Mouse (Mus musculus) testis, postnatal 10 days (tissue): ENCODE data around the gene Pmm1.

ENCODE experiments used
- DNase-seq: peaks from one replicate; pipeline ENCODE4 v3.0.0; 2021; ENCODE audit warnings: low spot score

The Pmm1 gene

DNA sequence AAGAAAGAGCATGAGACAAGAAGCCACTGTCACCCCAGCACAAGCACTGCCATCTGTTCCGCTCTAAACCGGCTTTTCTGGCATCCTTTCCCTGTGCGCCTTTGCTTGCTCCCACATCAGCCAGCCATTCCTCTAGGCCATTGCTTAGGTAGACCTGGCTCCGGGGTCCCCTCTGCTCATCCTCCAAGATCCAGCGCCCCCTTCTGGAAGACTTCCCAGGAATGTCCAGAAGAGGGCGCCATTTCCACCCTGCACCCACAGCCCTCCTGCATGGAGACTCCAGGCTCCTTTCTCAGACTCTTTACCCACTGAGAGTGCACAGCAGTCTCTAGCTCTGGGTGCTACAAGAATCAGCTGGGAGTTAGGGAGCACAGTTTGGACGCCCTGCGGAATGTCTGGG lies 4.3 kb downstream of the Pmm1 start:
- DNase-seq: peak; percentile 81

- DNase-seq: no peak
Observed at GRCm38 (mm10) chr15:81955414-81955813, 5.3 kb downstream of the Pmm1 start.

DNA sequence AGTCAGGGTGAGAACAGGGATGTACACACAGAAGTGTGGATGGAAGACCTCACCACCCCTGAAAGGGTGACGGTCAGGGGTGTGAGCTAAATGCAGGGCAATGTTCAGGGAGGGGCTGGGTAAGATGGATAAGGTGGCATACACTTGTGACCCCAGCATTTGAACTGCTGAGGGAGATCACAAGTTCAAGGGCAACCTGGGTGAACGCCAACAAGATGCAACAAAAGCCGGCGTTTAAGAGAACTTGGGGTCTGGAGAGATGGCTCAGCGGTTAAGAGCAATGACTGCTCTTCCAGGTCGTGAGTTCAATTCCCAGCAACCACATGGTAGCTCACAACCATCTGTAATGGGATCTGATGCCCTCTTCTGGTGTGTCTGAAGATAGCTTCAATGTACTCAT lies 6.0 kb downstream of the Pmm1 start:
- DNase-seq: no peak

DNA sequence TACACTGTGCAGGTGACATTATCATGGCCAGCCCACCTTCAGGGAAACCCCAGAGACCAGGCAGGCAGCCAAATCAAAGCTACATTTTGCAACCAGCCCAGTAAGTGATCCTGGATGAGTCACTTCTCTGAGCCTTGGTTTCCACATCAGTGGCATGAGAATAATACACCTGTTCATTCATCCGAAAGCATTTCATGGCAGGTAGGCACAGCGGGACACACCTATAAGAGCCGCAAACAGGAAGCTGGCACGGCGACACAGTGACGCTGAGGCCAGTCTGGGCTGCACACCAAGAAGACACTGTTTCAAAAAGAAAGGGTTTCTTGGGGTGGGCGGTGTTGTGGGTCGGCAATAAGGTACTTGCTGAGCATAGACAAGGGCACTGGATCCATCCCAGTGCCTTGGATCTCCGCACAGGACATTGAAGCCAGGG lies 6.6 kb downstream of the Pmm1 start:
- DNase-seq: no peak

- no peak for DNase-seq
Observed at GRCm38 (mm10) chr15:81952310-81952709, 8.4 kb downstream of the Pmm1 start.

DNA sequence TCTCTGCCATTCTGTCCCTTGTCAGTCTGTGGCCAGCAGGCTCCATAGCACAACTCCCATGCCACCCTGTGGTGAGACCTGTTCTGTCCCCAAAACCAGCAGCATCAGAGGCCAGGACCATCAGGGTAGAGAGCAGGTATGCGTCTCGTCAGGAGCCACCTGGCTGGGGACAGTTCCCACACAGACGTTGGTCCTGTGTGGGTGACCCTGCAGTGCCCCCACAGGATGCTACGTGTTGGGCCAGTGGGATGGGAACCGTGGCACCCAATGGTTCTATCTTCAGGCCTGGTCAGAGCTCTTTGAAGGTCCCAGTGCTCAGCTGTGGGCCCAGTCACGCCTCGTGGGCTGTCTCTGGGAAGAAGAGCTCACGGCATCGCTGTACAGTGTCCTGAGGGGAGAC lies 9.6 kb downstream of the Pmm1 start:
- no peak for DNase-seq

DNA sequence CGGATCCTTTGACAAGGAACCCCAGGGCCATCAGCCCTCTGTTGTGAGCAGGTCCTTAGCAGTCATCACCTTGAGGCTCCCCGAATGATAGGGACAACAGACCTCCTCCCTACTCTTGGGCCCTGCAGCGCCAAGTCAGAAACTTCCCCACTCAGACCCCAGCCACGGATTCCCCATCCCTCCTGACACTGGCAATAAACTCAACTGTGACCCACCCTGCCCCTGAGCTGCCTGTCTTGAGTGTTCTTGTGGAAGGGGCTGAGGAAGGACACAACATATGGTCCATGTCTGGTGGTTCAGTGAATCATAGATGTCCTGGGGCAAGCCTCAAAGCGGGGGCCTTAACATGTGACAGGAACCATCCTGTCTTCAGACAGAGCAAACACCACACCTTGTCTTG lies 10.0 kb downstream of the Pmm1 start:
- no peak for DNase-seq

- no peak for DNase-seq
Observed at GRCm38 (mm10) chr15:81949476-81950131, 11.1 kb downstream of the Pmm1 start.

DNA sequence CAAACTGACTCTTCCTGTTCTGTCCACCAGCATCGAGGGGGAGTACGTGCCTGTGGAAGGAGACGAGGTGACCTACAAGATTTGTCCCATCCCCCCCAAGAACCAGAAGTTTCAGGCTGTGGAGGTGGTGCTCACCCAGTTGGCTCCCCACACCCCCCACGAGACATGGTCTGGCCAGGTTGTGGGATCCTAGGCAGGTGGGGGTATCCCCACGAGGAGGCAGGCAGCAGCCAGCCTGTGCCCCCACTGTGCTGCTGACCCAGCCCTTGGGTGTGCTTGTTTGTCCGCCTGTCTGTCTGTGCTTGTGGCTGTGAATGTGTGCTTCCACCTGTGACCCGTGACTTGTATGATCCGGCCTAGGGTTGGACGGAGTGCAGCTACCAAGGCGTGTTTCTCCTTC lies 11.7 kb downstream of the Pmm1 start:
- DNase-seq: no peak

GRCm38 (mm10) chr15:81943176-81943749 lies 17.5 kb downstream of the Pmm1 start:
- no peak for DNase-seq

DNA sequence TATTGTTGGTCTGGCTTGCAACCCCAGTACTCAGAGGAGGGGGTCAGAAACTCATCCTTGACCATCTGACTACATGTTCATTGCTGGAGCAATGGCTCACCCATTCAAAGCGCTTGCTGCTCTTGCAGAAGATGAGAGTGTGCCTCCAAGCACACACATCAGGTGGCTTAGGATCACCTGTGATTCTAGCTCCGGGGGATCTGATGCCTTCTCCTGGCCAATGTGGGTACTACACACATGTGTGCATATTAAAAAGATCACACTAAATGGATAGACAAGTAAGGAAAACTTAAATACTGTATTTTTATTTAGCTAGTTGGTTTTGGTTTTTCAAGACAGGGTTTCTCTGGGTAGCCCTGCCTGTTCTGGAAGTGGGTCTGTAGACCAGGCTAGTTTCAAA lies 19.7 kb downstream of the Pmm1 start:
- DNase-seq: no peak

DNA sequence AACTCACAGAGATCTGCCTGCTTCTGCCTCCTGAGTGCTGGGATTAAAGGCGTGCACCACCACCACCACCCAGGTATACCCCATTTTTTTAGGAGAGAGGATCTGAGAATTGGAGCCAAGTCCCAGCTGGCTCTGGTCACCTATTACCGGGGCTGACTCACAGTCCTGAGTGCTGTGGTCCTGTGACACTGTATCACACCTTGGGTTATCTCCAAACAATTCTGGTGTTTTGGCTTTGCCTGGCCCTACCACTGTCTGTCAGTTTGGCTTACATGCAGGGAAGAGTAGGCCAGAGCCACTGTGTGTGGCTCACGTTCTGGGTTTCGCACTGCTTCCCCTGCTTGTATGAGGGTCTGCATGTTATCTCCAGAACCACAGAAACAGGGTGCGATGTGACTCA lies 20.5 kb downstream of the Pmm1 start:
- no peak for DNase-seq

GRCm38 (mm10) chr15:81939774-81940173 lies 21.0 kb downstream of the Pmm1 start:
- no peak for DNase-seq

- DNase-seq: no peak
Observed at GRCm38 (mm10) chr15:81939157-81939715, 21.5 kb downstream of the Pmm1 start.

DNA sequence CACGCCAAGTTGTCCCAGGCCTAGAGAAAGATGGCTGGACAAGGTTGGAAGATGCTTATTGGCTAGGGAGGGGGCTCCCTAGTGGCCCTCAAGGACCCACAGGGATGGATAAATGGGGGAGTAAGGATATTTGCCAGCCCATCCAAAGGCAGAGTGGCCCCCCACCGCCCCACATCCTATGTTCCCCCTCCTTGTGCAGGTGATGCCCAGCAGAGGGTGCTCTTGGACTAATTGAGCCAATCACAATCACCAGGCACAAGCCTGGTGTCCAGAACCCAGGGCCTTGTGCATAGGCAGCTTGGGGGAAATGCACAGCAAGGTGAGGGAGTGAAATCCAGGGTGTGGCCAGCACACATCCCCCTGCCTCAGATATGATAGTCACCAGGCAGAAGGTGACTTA lies 22.5 kb downstream of the Pmm1 start:
- DNase-seq: peak; percentile 72

DNA sequence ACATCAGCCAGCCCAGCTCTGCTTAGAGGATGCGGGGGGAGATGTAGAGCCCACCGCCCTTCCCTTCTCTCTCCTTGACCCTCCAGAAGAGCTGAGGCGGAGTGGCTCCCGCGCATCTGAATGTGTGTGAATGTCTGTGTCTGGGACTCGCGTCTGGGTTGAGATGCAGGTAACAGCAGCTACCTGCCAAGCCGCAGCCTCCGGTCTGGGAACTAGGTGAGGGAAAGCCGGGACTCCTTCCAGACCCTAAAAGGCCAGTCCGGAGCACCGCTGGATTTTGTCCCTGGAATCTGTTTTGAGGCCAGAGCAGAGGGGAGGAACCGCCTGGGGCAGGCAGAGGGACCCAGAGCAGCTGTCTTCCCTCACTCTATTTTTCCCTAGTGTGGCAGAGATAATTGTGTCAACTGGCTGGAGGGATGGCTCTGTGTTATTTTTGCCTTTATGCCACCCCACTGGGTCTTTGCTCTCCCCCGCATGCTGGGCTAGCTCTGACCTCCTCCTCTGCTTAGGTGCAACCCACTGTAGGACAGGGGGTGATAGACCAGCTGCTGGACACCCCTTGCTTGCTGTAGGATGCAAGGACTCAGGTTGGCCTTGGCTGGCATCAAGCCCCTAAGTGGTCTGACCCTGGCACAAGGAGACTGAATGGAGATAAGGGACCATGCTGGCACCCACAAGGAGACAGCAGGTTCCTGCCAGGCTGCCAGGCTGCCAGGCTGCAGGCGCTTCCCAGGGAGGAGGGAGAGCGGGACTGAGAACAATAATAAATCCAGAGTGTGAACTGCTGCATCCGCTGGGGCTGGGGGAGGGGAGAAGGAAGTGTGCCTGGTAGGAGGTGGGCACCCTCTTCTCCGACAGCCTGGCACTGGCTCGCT lies 23.4 kb downstream of the Pmm1 start:
- peak; percentile 81 for DNase-seq

- DNase-seq: peak; percentile 76
Observed at GRCm38 (mm10) chr15:81936679-81937078, 24.1 kb downstream of the Pmm1 start, which contains the start of gene Csdc2. Gene Csdc2, plus strand, starts transcription at chr15:81936759.

- no peak for DNase-seq
Observed at GRCm38 (mm10) chr15:81935869-81936637, 24.7 kb downstream of the Pmm1 start.

GRCm38 (mm10) chr15:81933986-81934385 lies 26.7 kb downstream of the Pmm1 start:
- DNase-seq: no peak

- no peak for DNase-seq
Observed at GRCm38 (mm10) chr15:81932951-81933470, 27.7 kb downstream of the Pmm1 start.

GRCm38 (mm10) chr15:81928277-81928676 lies 32.5 kb downstream of the Pmm1 start:
- peak; percentile 71 for DNase-seq

DNA sequence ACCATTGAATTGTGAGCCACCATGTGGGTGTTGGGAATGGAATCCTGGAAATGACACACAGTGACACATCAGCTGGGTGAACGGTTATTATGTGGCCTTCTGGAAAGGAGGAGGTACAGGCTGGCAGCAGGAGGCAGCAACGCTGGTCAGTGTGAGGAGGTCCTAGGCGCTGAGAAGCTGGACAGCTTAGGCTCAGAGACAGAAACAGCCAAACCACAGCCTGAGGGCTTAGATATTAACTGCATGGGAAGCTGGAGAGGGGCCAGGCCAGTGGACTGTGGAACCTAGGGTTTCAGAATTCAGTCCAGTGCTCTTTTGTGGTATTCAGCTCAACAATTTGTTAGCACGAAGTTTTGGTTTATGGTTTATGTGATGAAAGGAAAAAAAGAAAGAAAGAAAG lies 33.0 kb downstream of the Pmm1 start:
- peak; percentile 67 for DNase-seq
